In genomic region chr9:62407357-62408146, GRCm38 (mm10) we compare ENCODE assay signal across 13 mouse cellular contexts.
DNase-seq lines count a peak whose midpoint lies in the region; ATAC-seq and TF ChIP-seq lines count a peak whose summit lies in the region.
"Had no signal": no experiment of that assay in that cellular context is flagged by ENCODE, and none has a peak within 500 bp of the region (broad histone marks: within the 10 kb centered on the region; RNA-seq: fewer than 3 reads in every experiment).

No protein-coding gene starts in this region.

- no peaks in the 10 kb centered on the region for H3K4me1 ChIP-seq in ES-E14 (ENCODE audit: control insufficient read depth in 2 of 2, insufficient read depth in 2 of 2, low read length in 2 of 2, poor library complexity in 1 of 2)
- H3K4me1 ChIP-seq in liver, embryonic 12.5 days: peaks cover 35% of the 10 kb centered on the region
- H3K4me1 ChIP-seq: forebrain, embryonic 12.5 days; limb, embryonic 15.5 days had no signal

- H3K27me3 ChIP-seq in liver, embryonic 12.5 days (replicated peaks): no peaks in the 10 kb centered on the region
- H3K27me3 ChIP-seq: forebrain, embryonic 12.5 days; limb, embryonic 15.5 days had no signal

- no peak overlapping the region for H3K4me2 ChIP-seq in liver, embryonic 12.5 days
- H3K4me2 ChIP-seq: forebrain, embryonic 12.5 days; limb, embryonic 15.5 days had no signal

- in situ Hi-C loops in ES-E14 (cut with MboI; ENCODE audit: low sequenced_read_pairs in 2 of 2, unreplicated experiment in 2 of 2): no loop called here

- H3K9ac ChIP-seq in ES-E14 (ENCODE audit: insufficient read depth, low read depth, low read length, poor library complexity, severe bottlenecking): no peak overlapping the region
- H3K9ac ChIP-seq in liver, embryonic 12.5 days: no peak overlapping the region
- H3K9ac ChIP-seq: forebrain, embryonic 12.5 days; limb, embryonic 15.5 days had no signal

- peak; percentile 58 for ATAC-seq in liver, embryonic 12.5 days
- ATAC-seq: activated CD4-positive, CD25-positive, alpha-beta regulatory T cell, adult 4 months had no signal

- no peaks in the 10 kb centered on the region for H3K36me3 ChIP-seq in ES-E14 (ENCODE audit: control insufficient read depth, insufficient read depth, low read length, poor library complexity, severe bottlenecking)
- H3K36me3 ChIP-seq in liver, embryonic 12.5 days: no peaks in the 10 kb centered on the region
- H3K36me3 ChIP-seq: forebrain, embryonic 12.5 days; limb, embryonic 15.5 days had no signal

- H3K9me3 ChIP-seq in ES-E14 (ENCODE audit: control insufficient read depth, insufficient read depth, low read depth, low read length): peaks cover 2% of the 10 kb centered on the region; the same call in 1 of the 2 replicates
- H3K9me3 ChIP-seq in liver, embryonic 12.5 days (replicated peaks): 0 out of 2 replicates have a peak, but pooled peaks cover 8% of the 10 kb centered on the region
- H3K9me3 ChIP-seq: forebrain, embryonic 12.5 days; limb, embryonic 15.5 days had no signal

- WGBS in liver, embryonic 12.5 days (ENCODE audit: insufficient replicate concordance): 37% methylated on average over 5 of the region's 5 CpGs

- H3K4me3 ChIP-seq in ES-E14 (ENCODE audit: insufficient read depth in 1 of 2, low read depth in 1 of 2, low read length in 2 of 2, poor library complexity in 1 of 2, severe bottlenecking in 1 of 2): no peak overlapping the region
- no peak overlapping the region for H3K4me3 ChIP-seq in liver, embryonic 12.5 days
- H3K4me3 ChIP-seq: forebrain, embryonic 12.5 days; limb, embryonic 15.5 days had no signal

- peak overlapping the region; percentile 44 for H3K27ac ChIP-seq in ES-E14 (ENCODE audit: insufficient read depth, low read depth, low read length, poor library complexity, severe bottlenecking)
- peak overlapping the region; percentile 68 for H3K27ac ChIP-seq in liver, embryonic 12.5 days
- H3K27ac ChIP-seq: forebrain, embryonic 12.5 days; kidney, postnatal 0 days; limb, embryonic 15.5 days had no signal

- peak; percentile 38 to 75 for DNase-seq in heart, adult 9 months (ENCODE audit: low spot score in 2 of 2)
- DNase-seq in heart, postnatal 10 days: no peak
- no peak for DNase-seq in ES-E14 (ENCODE audit: low read depth, low spot score)
- peak; percentile 84 for DNase-seq in lung, postnatal 36 days
- no peak for DNase-seq in adrenal gland, postnatal 10 days
- DNase-seq in cerebellum, postnatal 25 days: no peak
- no peak for DNase-seq in adrenal gland, adult 18-20 months (ENCODE audit: low spot score in 2 of 2)
- DNase-seq: gastrocnemius, postnatal 10 days had no signal

- intact Hi-C loops in heart, postnatal 10 days (cut with DNase I): no loop called here

TF ChIP-seq in ES-E14, 5 proteins besides CTCF, POLR2A, EP300 and RAD21:
- no peak for TF ChIP-seq MAFK (IDR thresholded peaks at IDR 0.05; ENCODE audit: insufficient read depth, low read depth, low read length)
- no peak for TF ChIP-seq CHD2 (IDR thresholded peaks at IDR 0.05; ENCODE audit: low read depth, low read length)
- no peak for TF ChIP-seq HCFC1 (IDR thresholded peaks at IDR 0.05; ENCODE audit: borderline replicate concordance, insufficient read depth, low read length)
- no peak for TF ChIP-seq ZNF384 (IDR thresholded peaks at IDR 0.05; ENCODE audit: low read depth, low read length)
- TF ChIP-seq ZC3H11A (IDR thresholded peaks at IDR 0.05; ENCODE audit: borderline replicate concordance, low read depth, low read length): no peak

Comparison
In these comparisons a context has a peak if more than half of its experiments do, and no peak if none do; other contexts are left out.
1. DNase-seq: peak in heart, adult 9 months (2 of 2) and lung, postnatal 36 days (single experiment); none in heart, postnatal 10 days (0 of 2), ES-E14 (single experiment), adrenal gland, postnatal 10 days (single experiment), cerebellum, postnatal 25 days (0 of 2) and adrenal gland, adult 18-20 months (0 of 2).